Mouse (Mus musculus) large intestine, adult 2 months (tissue): ENCODE results near the gene Mrrf. TPM values are rescaled to one million over a fixed set of nuclear protein-coding genes. Genes with fewer than 3 reads are reported as not detected.

Source experiments
- DNase-seq: peaks from one replicate; pipeline ENCODE4 v3.0.0-alpha.2; 2012; ENCODE audit warnings: low read depth, low spot score
- WGBS: fragments of 180-500 bp; shearing (Covaris S2); methylation state at CpG from one replicate; pipeline ENCODE4 v1.1.7; 2018; 5-methylcytosine and 5-hydroxymethylcytosine counted together
- polyA plus RNA-seq: library from polyadenylated mRNA; depleted of rRNA; stranded (reverse); fragments of >200 nt; gene quantifications from 2 replicates; pipeline ENCODE4 v1.2.3, GENCODE M21; 2012

The Mrrf gene
- polyA plus RNA-seq, 1 experiment: 46.5 TPM

DNA sequence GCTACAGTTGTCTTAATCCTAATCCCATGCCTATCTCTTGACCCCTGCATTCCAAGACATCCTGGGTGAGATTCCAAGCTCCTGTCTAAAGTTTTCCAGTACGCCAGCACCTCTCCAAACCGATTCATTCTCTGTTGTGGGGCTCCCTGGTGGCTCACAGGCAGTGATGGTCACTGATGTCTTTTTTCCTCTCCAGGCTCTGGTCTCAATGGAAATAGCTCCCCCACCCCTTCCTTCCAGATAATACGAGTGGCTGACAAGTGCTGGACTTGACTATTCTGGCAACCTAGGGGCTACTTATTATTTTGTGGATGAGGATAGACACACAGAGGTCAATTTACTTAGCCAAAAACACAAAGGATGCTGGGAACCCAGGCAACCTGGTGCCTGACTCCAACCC is 60.8 kb downstream of the Mrrf start:
- no peak for DNase-seq
- 66% methylated on average over 3 of the region's 3 CpGs for WGBS

DNA sequence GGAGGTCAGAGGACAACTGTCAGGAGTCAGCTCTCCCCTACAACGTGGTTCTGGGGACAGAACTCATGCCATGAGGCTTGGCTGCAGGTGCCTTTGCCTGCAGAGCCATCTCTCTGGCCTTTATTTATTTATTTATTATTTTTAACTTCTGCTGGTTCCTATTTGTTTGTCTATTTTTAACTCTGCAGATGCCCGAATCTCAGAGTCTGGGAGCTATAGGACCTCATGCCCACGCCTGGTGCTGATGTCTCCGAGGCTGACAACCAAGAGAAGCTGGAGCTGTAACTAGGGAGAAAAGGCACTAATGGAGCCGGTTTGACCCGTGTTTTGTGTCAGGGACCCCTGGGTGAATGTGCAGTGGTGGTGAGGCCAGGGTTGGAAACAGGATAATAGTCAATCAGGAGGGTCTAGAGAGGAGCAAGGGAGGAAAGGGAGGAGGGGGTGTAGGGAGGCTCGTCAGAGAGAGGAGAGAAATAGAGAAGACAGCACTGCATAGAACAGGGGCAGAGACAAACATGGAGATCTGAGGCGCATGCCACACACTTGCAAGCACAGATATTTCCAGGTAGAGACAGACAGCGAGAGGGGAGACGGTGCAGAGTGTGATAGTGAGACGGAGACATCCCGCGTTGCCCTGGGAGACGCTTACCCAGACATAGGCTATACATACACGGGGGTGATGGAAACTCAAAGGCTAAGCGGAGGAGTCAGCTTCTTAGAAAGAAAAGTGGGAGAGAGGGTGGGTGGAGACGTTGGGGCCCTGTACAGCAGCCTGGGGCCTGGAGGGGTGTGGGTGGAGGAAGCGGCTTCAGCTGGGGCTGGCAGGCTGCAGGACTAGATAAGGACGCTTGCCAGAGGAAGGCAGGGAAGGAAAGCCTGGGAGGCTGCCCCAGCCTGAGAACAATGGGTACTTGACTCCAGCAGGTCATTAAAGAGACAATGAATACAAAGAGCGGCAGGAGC is 62.0 kb downstream of the Mrrf start:
- DNase-seq: no peak

DNA sequence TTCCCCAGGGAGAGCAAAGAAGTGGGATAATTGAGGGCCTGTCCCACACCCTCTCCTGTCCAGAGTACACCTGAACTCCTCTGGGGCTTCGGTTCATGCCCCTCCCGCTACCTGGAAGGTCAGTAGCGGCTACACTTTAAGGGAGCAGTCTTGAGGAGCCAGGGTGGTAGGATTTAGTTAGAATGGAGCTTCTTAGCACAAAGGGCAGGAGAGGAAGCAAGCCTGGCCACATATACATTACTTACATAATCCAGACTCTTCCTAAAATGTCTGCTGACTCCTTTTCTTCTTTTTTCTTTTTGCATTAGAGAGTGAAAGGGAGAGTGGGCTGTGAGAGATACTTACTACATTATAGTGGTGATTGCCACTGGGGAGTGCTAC is 62.7 kb downstream of the Mrrf start:
- no peak for DNase-seq
- 30% methylated on average over 3 of the region's 3 CpGs for WGBS

More for the DNA sequence above, 62.0 kb downstream of the Mrrf start:
- 36% methylated on average over 20 of the region's 20 CpGs for WGBS

- WGBS: 41% methylated on average over 2 of the region's 2 CpGs
- peak; percentile 32 for DNase-seq
These were observed 64.6 kb downstream of the Mrrf start for GRCm38 (mm10) chr2:36200813-36201212.

DNA sequence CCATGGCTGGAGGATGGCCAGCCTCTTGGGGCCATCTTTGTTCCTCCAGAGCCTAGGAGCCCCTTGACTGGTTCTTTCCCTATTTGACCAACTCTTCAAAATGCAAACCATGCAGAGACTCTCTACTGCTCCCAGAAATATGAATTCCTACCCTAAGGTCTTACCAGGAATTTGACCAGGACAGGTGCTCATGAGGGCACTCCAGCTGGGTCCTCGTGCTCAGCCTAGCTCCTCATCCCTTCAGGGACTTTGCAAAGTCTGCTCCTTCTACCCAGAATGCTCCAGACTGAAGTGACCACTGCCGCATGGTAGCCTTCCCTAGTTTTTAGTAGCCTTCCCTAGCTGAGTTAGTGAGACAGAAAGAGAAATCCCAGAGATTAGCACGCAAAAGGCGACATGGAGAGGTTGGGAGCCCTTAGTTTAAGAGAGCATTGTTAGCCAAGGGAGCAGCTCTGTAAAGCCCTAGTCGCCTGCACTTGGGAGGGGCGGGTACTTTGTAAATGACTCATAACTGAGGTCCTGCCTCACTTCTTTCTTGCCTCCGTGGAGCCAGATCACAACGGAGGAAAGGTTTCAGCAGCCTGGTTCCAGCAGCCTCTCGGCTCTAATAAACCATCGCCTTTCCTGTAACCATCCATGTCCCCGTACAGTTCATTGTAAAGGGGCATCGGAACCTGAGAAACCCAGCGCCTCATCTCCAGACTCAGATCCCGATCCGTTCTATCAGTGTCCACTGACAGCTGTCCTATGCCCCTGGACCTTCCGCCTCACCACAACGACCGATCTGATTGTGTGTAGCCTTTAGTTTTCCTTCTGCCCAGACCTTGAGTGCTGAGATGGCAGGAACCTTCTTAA is 65.8 kb downstream of the Mrrf start:
- no peak for DNase-seq
- 19% methylated on average over 18 of the region's 18 CpGs for WGBS

DNA sequence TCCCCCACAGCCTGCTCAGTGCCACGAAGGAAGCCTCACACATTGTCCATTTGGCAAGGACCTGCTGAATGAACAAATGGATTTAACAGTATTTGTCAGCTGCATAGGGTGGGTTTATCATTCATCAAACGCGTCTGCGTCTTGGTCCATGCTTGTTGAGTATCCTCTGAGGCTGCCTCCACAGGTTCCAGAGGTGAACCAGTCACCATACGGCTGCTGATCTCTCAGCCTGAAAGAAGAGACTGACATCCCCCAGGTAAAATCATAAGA is 66.4 kb downstream of the Mrrf start:
- WGBS: 20% methylated on average over 5 of the region's 5 CpGs
- no peak for DNase-seq

DNA sequence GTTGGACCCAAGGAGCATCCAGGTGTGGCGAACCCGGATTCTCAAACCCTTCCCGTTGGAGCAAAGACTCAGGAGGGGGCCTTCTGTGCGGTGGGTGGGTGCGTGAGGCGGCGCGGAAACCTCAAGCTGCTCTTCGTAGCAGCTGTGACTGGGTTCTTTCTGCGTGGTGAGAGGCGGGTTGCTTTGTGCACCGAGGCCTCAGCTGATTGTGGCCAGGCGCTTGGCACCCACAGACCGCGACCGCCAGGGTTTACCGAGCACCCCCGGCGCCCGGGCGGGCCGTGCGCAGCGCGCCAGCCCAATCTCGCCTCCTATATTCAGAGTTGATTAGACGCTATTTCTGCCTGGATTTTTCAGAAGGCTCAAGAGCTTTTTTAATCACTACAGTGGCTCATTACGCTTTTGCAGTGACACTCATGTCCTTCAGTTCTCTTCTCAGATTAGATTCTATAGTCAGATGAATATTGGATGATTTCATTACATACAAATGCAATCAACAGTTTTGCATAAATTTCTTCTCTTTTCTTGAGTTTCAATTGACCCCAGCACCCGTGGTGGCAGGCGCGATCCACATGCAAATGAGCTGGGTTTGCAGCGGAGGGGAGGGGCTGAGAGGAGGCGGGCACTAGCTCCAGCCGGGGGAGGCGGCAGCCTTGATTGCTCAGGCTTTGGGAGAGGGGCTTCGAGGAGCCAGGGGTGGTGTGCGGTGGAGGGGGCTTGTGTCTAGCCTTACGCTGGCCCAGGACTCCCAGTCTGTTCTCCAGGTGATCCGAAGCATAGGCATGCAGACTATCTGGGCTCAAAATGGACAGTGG is 67.0 kb downstream of the Mrrf start:
- no peak for DNase-seq
- 2% methylated on average over 39 of the region's 39 CpGs for WGBS

- WGBS: 71% methylated on average over 4 of the region's 4 CpGs
- no peak for DNase-seq
These were observed 68.4 kb downstream of the Mrrf start for GRCm38 (mm10) chr2:36204595-36204994.

DNA sequence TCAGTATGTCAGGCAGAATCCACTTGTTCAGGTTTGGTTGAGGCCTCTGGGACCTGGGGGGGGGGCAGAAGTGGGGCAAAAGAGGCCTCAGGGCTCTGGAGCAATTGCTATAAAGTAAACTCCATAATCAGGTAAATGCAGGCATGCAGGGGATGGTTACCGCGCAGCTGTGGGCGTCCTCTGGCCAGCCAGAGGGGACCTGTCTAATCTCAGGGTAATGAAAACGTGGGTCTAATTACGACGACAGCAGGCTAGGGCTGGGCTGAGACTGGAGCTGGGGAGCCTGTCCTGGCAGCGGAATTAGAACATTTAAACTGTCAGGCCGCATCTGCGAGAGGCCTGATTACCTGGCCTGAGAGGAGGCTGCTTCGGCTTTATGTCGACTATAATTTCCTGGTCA is 70.9 kb downstream of the Mrrf start:
- WGBS: 75% methylated on average over 11 of the region's 11 CpGs

DNA sequence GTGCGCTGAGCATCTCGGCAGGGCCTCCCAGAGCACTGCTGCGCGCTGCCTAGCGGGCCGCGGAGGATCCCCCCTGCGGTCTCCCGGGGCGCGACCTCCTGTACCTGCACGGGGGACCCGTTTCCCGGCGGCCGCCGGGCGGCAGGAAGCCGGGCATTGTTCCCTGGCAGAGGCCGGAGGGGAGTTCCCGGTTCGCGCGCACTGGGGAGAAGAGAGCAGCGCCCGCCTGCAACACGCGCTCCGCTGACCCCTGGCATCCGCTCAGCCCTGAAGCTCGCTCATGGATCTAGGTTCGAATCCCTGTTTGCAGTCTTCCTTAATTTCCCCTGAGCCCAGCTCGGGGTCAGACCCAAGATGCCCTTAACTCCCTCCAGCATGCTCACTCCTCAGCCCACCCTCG is 74.6 kb downstream of the Mrrf start:
- 6% methylated on average over 34 of the region's 34 CpGs for WGBS
- DNase-seq: no peak

More for the DNA sequence above, 70.9 kb downstream of the Mrrf start:
- DNase-seq: no peak

- no peak for DNase-seq
- 71% methylated on average over 7 of the region's 7 CpGs for WGBS
These were observed 75.6 kb downstream of the Mrrf start for GRCm38 (mm10) chr2:36211785-36212184.

DNA sequence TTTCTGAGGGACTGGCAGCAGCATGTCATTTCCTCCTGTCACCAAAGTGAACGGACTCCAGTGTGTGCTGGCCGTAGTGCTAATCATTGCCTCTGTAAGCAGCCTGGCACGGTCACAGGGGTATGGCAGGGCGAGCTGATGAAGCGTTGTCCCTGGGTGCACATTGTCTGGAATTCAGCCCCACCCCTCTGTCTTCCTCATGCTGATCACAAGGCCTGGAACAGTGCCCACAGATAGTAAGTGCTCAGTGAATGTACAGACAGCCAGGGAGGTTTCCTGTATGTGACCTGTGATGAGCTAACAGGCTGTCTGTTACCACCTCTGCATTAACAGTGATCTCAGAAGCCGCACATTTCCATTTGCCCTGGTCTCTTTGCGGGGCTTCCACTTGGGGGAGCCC is 76.9 kb downstream of the Mrrf start:
- no peak for DNase-seq
- 33% methylated on average over 7 of the region's 7 CpGs for WGBS

DNA sequence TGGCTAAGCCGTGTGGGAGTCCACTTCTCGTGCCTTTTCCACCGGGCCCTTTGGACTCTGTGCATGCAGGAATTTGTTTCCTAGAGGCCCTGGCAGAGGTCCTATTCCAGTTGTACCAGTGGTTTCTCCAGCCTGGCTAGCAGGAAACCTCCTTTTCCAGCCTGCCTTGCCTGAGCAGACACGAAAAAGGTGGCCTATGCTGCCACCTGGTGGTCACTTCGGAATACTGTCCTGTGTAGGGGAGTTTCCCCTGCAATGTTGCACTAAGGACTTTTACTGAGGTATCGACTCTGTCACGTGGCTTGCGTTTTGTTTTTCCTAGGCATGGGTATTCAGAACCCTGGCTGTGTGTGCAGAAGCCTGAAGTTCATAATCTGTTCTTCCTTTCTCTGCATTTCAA is 77.8 kb downstream of the Mrrf start:
- 1% methylated on average over 8 of the region's 8 CpGs for WGBS
- DNase-seq: peak; percentile 60

- no peak for DNase-seq
- WGBS: 60% methylated on average over 5 of the region's 5 CpGs
These were observed 78.2 kb downstream of the Mrrf start for GRCm38 (mm10) chr2:36214425-36214824.

DNA sequence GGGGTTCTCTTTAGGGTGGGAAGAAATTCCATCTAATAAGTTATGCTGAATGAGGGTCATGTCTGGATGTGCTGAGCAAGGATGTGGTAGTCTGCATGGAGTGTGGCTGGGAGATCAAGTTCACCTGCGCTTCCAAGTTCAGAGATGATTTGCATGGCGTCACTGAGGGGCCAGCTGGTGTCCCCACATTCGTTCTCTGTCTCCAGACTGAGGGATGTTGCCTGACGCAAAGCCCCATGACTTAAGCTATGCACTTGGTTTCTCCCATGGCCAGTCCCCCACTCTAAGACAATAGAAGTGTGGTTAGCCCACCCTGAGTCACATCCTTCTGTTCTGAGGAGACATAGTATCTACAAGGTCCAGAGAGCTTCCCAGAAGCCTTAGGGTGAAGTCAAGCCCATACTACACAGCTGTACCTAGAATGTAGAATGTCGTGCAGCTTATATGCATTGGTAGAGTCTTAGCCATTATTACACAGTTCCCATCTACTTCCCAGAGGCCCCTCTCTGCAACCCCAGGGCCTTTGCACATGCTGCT is 79.1 kb downstream of the Mrrf start:
- WGBS: 89% methylated on average over 5 of the region's 5 CpGs
- DNase-seq: no peak

- no peak for DNase-seq
These were observed 80.4 kb downstream of the Mrrf start for GRCm38 (mm10) chr2:36216546-36216945.

- WGBS: 28% methylated on average over 4 of the region's 4 CpGs
- DNase-seq: no peak
These were observed 80.9 kb downstream of the Mrrf start for GRCm38 (mm10) chr2:36216953-36217573.

DNA sequence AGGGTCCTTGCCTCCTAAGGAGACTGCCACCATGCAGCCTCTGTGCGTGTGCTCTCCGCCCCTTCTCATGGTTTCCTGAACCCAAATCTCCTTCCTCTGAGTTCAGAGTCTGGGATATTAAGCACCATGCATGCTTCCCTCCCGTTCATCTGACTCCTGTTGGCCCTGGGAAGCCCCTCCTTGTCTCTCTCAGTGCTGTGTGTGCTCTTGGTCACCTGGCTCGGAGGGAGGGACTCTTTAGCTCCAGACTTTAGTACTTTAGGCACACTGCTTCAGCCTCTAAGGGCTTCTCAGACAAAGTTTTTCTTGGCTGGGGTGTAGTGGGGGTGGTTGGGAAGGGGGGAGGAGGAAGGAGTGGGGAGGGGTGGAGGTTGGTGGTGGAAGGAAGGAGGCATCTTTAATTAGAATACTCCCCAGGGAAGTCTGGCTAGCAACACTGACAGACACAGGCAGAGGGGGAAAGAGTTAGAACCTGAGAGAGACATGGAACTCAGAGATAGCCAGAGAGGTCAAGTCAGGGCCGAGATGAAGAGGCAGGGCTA is 81.6 kb downstream of the Mrrf start:
- 49% methylated on average over 5 of the region's 5 CpGs for WGBS
- DNase-seq: no peak

GRCm38 (mm10) chr2:36220106-36220505 is 83.9 kb downstream of the Mrrf start:
- 77% methylated on average over 8 of the region's 8 CpGs for WGBS
- DNase-seq: no peak
